Mouse (Mus musculus) spleen, adult 2 months (tissue): ENCODE measurements around the gene Retreg1.

Experiments used
- CTCF ChIP-seq: fragments of 200-500 bp; IDR thresholded peaks from 2 replicates; pipeline ENCODE4 v1.5.1; 2011; ENCODE audit warnings: mild to moderate bottlenecking, inconsistent platforms; ENCODE audit not compliant: insufficient read depth, insufficient read length, insufficient replicate concordance; ENCODE audit errors: extremely low read depth
- POLR2A ChIP-seq: fragments of 200-500 bp; IDR thresholded peaks from 2 replicates; pipeline ENCODE4 v1.6.1; 2011; ENCODE audit warnings: low read depth, low read length, inconsistent platforms

DNA sequence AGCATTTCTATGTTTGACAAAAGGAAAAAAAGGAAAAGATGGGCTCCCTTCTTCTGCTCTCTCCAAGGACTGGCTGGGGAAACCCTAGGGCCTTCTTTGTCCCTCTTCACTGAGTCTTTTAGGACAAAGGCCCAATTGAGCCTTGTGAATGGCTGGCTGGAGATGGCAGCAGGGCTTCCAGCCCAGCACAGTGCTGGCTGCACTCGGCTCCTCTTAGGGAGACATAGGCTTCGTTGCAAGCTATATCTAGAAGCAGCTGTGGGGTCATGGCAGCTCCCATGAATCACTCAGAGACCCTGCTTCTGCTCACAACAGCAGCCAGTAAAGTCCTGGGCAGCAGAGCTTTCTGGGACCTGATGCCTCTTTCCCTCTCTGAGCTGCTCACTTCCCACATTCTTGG, 50.3 kb downstream of the Retreg1 start:
- TF ChIP-seq CTCF = no peak
- no peak for TF ChIP-seq POLR2A
